Mouse (Mus musculus) macrophage (primary cell): ENCODE data around the gene Nop2. TPM values are rescaled to one million over a fixed set of nuclear protein-coding genes. Genes with fewer than 3 reads are reported as not detected.
"Not testable (repeated sequence)": the region's sequence is repeated elsewhere in the genome, so short reads cannot be mapped to it uniquely, and the experiment has no call there.

ENCODE experiments used
- H3K27ac ChIP-seq: fragments of 350-480 bp; formaldehyde crosslinking; 2 replicates; pipeline ENCODE4 v1.9.0; 2021
- H3K36me3 ChIP-seq: fragments of 350-480 bp; formaldehyde crosslinking; 2 replicates; pipeline ENCODE4 v1.9.0; 2021; ENCODE audit errors: inconsistent target
- H3K4me3 ChIP-seq: fragments of 350-480 bp; formaldehyde crosslinking; 2 replicates; pipeline ENCODE4 v1.9.0; 2021; ENCODE audit errors: inconsistent target
- H3K79me2 ChIP-seq: fragments of 350-480 bp; formaldehyde crosslinking; 2 replicates; pipeline ENCODE4 v1.9.0; 2021; ENCODE audit errors: inconsistent target
- WGBS: methylation state at CpG from one replicate; pipeline ENCODE4 v1.1.7; 2026; ENCODE audit warnings: inconsistent platforms; ENCODE audit not compliant: missing documents; 5-methylcytosine and 5-hydroxymethylcytosine counted together
- polyA plus RNA-seq: library from polyadenylated mRNA; stranded (reverse); fragments of 250-400 nt; gene quantifications from 3 replicates; pipeline ENCODE4 v1.2.4, GENCODE M21; 2018; ENCODE audit warnings: inconsistent platforms

The Nop2 gene
- polyA plus RNA-seq, 1 experiment from 2014 or later: 23.8 TPM

GRCm38 (mm10) chr6:125153682-125154081 is 22.0 kb downstream of the Nop2 start:
- Histone ChIP-seq H3K36me3 (peaks cover 57% of the 10 kb centered on the region), H3K27ac (no peak overlapping the region), H3K4me3 (no peak overlapping the region), H3K79me2 (peaks cover 30% of the 10 kb centered on the region)
- WGBS: 70% methylated on average over 3 of the region's 4 CpGs

GRCm38 (mm10) chr6:125154550-125154949 is 22.8 kb downstream of the Nop2 start:
- no peak overlapping the region for H3K27ac ChIP-seq
- no peak overlapping the region for H3K4me3 ChIP-seq
- H3K79me2 ChIP-seq: peaks cover 21% of the 10 kb centered on the region
- H3K36me3 ChIP-seq: peaks cover 62% of the 10 kb centered on the region

GRCm38 (mm10) chr6:125155262-125155661 is 23.6 kb downstream of the Nop2 start:
- WGBS: 94% methylated on average over 8 of the region's 8 CpGs
- Histone ChIP-seq H3K36me3 (peaks cover 65% of the 10 kb centered on the region), H3K27ac (no peak overlapping the region)

GRCm38 (mm10) chr6:125156491-125156890 is 24.8 kb downstream of the Nop2 start:
- Histone ChIP-seq H3K4me3 (no peak overlapping the region), H3K36me3 (peaks cover 70% of the 10 kb centered on the region)
- WGBS: 81% methylated on average over 3 of the region's 3 CpGs

More at GRCm38 (mm10) chr6:125155262-125155661, 23.6 kb downstream of the Nop2 start:
- Histone ChIP-seq H3K79me2 (peaks cover 14% of the 10 kb centered on the region), H3K4me3 (no peak overlapping the region)

GRCm38 (mm10) chr6:125156903-125157614 is 25.4 kb downstream of the Nop2 start:
- H3K79me2 ChIP-seq: no peaks in the 10 kb centered on the region; the same call in 1 of the 2 replicates
- WGBS: 100% methylated on average over 7 of the region's 7 CpGs
- peaks cover 65% of the 10 kb centered on the region for H3K36me3 ChIP-seq
- H3K27ac ChIP-seq: no peak overlapping the region
- H3K4me3 ChIP-seq: no peak overlapping the region

More at GRCm38 (mm10) chr6:125156491-125156890, 24.8 kb downstream of the Nop2 start:
- peaks cover 2% of the 10 kb centered on the region; the same call in 1 of the 2 replicates for H3K79me2 ChIP-seq
- no peak overlapping the region for H3K27ac ChIP-seq

- H3K27ac ChIP-seq: no peak overlapping the region
- no peak overlapping the region for H3K4me3 ChIP-seq
- WGBS: 98% methylated on average over 4 of the region's 15 CpGs
- peaks cover 16% of the 10 kb centered on the region for H3K79me2 ChIP-seq
- H3K36me3 ChIP-seq: peaks cover 48% of the 10 kb centered on the region
These were observed 27.3 kb downstream of the Nop2 start for GRCm38 (mm10) chr6:125158944-125159492.

DNA sequence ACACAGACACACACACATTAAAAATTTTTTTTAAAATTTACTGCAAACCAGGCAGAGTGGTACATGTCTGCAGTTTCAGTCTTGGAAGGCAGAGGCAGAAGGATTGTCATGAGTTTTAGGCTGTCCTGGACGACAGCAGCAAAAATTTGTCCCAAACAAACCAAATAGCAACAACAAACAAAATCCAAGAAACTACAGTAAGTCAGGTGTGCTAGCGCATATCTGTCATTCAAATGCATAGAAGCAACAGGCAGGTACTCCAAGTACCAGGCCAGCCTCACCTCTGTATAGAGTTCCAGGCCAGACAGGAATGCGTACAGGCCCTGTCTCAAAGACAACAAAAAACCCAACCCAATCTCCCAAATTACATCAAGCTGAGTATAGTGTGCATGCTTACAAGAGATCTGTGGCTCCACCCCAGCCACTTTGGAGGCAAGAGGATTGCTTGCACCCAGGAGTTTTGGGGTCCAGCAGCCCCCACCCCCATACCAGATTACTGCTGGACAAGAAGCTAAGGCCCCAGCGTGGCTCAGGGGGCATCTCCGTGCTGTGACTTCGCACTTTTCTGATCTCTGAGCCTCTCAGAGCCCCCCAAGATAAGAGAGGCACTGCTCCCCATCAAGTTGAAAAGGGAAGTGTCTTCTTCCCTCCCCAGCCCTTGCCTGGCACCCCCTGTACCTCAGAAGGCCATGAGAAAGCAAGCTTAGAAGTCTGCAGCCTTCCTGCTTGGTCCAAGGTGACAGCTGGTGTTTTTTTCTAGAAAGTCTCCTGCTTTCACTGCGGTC is 28.3 kb downstream of the Nop2 start:
- H3K27ac ChIP-seq: no peak overlapping the region
- peaks cover 25% of the 10 kb centered on the region for H3K79me2 ChIP-seq
- H3K36me3 ChIP-seq: peaks cover 48% of the 10 kb centered on the region
- WGBS: 92% methylated on average over 7 of the region's 7 CpGs
- no peak overlapping the region for H3K4me3 ChIP-seq

GRCm38 (mm10) chr6:125160558-125160853 is 28.8 kb downstream of the Nop2 start:
- WGBS: 85% methylated on average over 10 of the region's 10 CpGs
- no peak overlapping the region for H3K27ac ChIP-seq

GRCm38 (mm10) chr6:125160854-125161760 is 29.4 kb downstream of the Nop2 start:
- no peak overlapping the region for H3K4me3 ChIP-seq
- peaks cover 30% of the 10 kb centered on the region for H3K79me2 ChIP-seq
- 73% methylated on average over 21 of the region's 22 CpGs for WGBS
- peaks cover 39% of the 10 kb centered on the region; the same call in 1 of the 2 replicates for H3K36me3 ChIP-seq
- H3K27ac ChIP-seq: no peak overlapping the region

More at GRCm38 (mm10) chr6:125160558-125160853, 28.8 kb downstream of the Nop2 start:
- H3K79me2 ChIP-seq: peaks cover 30% of the 10 kb centered on the region
- no peak overlapping the region for H3K4me3 ChIP-seq
- H3K36me3 ChIP-seq: peaks cover 45% of the 10 kb centered on the region

GRCm38 (mm10) chr6:125161971-125162370 is 30.3 kb downstream of the Nop2 start:
- not testable (repeated sequence) for H3K27ac ChIP-seq, H3K4me3 ChIP-seq
- Histone ChIP-seq H3K79me2 (peaks cover 30% of the 10 kb centered on the region), H3K36me3 (peaks cover 34% of the 10 kb centered on the region; the same call in 1 of the 2 replicates)
- 34% methylated on average over 3 of the region's 5 CpGs for WGBS

DNA sequence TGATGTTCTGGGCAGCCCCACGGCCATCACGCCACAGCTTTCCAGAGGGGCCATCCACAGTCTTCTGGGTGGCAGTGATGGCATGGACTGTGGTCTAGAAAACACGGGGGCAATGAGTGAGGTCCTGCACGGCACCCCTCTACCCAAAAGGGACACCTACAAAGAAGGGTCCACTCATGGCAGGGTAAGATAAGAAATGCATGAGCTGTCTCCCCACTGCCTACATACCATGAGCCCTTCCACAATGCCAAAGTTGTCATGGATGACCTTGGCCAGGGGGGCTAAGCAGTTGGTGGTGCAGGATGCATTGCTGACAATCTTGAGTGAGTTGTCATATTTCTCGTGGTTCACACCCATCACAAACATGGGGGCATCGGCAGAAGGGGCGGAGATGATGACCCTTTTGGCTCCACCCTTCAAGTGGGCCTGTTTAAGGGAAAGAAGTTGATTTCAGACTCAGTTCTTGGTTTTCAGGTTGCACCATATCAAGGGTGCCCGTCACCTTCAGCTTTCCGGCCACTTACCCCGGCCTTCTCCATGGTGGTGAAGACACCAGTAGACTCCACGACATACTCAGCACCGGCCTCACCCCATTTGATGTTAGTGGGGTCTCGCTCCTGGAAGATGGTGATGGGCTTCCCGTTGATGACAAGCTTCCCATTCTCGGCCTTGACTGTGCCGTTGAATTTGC is 31.1 kb downstream of the Nop2 start:
- Histone ChIP-seq H3K79me2 (peaks cover 30% of the 10 kb centered on the region), H3K36me3 (peaks cover 28% of the 10 kb centered on the region; the same call in 1 of the 2 replicates)
- H3K27ac ChIP-seq, H3K4me3 ChIP-seq: not testable (repeated sequence)
- 77% methylated on average over 6 of the region's 16 CpGs for WGBS

DNA sequence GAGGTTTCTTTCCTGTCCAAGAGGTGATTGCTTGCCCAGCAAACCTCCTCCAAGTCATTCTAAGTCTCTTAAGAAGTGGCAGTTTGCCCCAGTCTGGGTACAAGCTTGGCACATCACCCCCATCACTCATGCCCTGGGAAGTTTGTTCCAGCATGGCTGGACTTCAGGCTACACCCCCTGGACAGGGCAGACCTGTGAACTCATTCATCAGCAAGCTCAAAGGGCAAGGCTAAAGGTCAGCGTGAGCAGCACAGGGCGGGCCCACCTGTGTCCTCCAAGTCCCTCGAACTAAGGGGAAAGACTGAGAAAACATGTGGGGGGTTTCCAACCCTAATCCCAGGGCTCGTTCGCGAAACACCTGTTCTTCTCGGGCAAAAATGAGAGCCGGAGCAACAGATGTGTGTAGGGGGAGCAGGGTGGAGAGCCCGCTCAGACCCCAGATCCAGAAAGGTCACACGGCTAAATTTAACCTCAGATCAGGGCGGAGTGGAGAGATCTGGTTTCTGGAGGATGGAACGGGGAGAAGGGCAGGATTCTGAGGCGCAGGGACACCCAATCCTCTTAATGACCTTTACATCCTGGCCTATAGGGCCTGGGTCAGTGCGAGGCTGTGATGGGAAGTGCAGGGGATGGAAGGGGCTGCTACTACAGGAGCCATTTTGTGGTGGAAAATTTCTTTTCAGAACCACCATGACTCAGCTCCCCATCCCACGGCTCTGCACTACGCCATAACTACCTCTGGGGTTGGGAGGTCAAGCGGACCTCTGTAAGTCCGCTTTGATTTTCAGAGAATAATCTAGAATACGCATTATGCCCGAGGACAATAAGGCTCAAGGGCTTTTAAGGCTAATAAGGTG is 32.3 kb downstream of the Nop2 start:
- Histone ChIP-seq H3K36me3 (peaks cover 17% of the 10 kb centered on the region; the same call in 1 of the 2 replicates), H3K79me2 (peaks cover 30% of the 10 kb centered on the region), H3K4me3 (peak overlapping the region; percentile 68), H3K27ac (peak overlapping the region; percentile 96)
- 13% methylated on average over 20 of the region's 20 CpGs for WGBS
